Mouse (Mus musculus) forebrain, embryonic 15.5 days (tissue): ENCODE measurements around the gene Iqgap2. TPM values are rescaled to one million over a fixed set of nuclear protein-coding genes. Genes with fewer than 3 reads are reported as not detected.

Experiments
- ATAC-seq: fragments of 200-750 bp; cut with Nextera tagmentation; replicated peaks from 2 replicates; pipeline ENCODE4 v1.8.0; 2017; ENCODE audit warnings: mild to moderate bottlenecking, moderate TSS enrichment, moderate library complexity
- H3K27ac ChIP-seq: fragments of 300-500 bp; sonication (generic); replicated peaks from 2 replicates; pipeline ENCODE4 v1.5.1; 2015; ENCODE audit warnings: mild to moderate bottlenecking, inconsistent platforms
- H3K27me3 ChIP-seq: fragments of 300-500 bp; sonication (generic); 2 replicates; pipeline ENCODE4 v1.6.1; 2015; ENCODE audit warnings: inconsistent platforms
- H3K36me3 ChIP-seq: fragments of 300-500 bp; sonication (generic); 2 replicates; pipeline ENCODE4 v1.6.1; 2015; ENCODE audit warnings: mild to moderate bottlenecking, inconsistent platforms
- H3K4me1 ChIP-seq: fragments of 300-500 bp; sonication (generic); 2 replicates; pipeline ENCODE4 v1.6.1; 2015; ENCODE audit warnings: inconsistent platforms
- H3K4me2 ChIP-seq: fragments of 300-500 bp; sonication (generic); replicated peaks from 2 replicates; pipeline ENCODE4 v1.6.1; 2015; ENCODE audit warnings: mild to moderate bottlenecking, inconsistent platforms
- H3K4me3 ChIP-seq: fragments of 300-500 bp; sonication (generic); 2 replicates; pipeline ENCODE4 v1.5.1; 2015; ENCODE audit warnings: mild to moderate bottlenecking, inconsistent platforms
- H3K9ac ChIP-seq: fragments of 300-500 bp; sonication (generic); replicated peaks from 2 replicates; pipeline ENCODE4 v1.6.1; 2015; ENCODE audit warnings: mild to moderate bottlenecking, inconsistent platforms
- H3K9me3 ChIP-seq: fragments of 300-500 bp; sonication (generic); 2 replicates; pipeline ENCODE4 v1.6.1; 2016; ENCODE audit warnings: inconsistent platforms
- WGBS: fragments of 180-500 bp; shearing (Covaris S2); methylation state at CpG from one replicate; pipeline ENCODE4 v1.1.7; 2015; ENCODE audit warnings: mixed read lengths; 5-methylcytosine and 5-hydroxymethylcytosine counted together
- polyA plus RNA-seq: library from polyadenylated mRNA; unstranded; fragments of >200 nt; fragmentation: Nextera tagmentation; extraction: Ambion mirVana; gene quantifications from 2 replicates; pipeline ENCODE4 v1.2.1, GENCODE M21; 2015

Gene Iqgap2
- polyA plus RNA-seq, 1 experiment from 2014 or later = 5.2 TPM

DNA sequence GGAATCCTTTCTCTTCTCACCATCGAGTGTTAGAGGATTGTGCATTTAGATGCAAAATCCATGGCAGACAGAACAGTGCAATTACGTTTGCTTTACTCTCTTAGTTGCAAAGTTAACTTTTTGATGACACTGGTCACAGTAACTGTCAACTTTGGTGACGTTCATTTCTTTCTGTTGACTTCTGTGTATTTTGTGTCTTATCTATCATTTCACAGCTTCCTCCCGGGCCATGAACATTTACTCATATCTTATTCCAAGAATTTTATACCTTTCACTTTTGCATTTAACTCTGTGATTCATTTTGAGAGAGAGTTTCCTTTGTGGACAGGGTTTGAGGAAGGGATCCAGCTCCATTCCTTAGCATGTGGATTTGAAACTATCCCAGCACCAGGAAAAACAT, 238.0 kb downstream of the Iqgap2 start:
- Histone ChIP-seq H3K9me3 (no peaks in the 10 kb centered on the region), H3K27ac (no peak overlapping the region), H3K27me3 (no peaks in the 10 kb centered on the region), H3K4me2 (no peak overlapping the region), H3K4me1 (peaks cover 6% of the 10 kb centered on the region; the same call in 1 of the 2 replicates), H3K36me3 (no peaks in the 10 kb centered on the region), H3K9ac (no peak overlapping the region), H3K4me3 (no peak overlapping the region)
- no peak for ATAC-seq
- 91% methylated on average over 4 of the region's 4 CpGs for WGBS

- ATAC-seq = no peak
- Histone ChIP-seq H3K9ac (no peak overlapping the region), H3K4me1 (peaks cover 6% of the 10 kb centered on the region; the same call in 1 of the 2 replicates), H3K4me3 (no peak overlapping the region), H3K27ac (no peak overlapping the region), H3K4me2 (no peak overlapping the region), H3K27me3 (no peaks in the 10 kb centered on the region), H3K9me3 (no peaks in the 10 kb centered on the region), H3K36me3 (no peaks in the 10 kb centered on the region)
- WGBS = 88% methylated on average over 7 of the region's 7 CpGs
Observed at GRCm38 (mm10) chr13:95651870-95652668, 239.7 kb downstream of the Iqgap2 start.

DNA sequence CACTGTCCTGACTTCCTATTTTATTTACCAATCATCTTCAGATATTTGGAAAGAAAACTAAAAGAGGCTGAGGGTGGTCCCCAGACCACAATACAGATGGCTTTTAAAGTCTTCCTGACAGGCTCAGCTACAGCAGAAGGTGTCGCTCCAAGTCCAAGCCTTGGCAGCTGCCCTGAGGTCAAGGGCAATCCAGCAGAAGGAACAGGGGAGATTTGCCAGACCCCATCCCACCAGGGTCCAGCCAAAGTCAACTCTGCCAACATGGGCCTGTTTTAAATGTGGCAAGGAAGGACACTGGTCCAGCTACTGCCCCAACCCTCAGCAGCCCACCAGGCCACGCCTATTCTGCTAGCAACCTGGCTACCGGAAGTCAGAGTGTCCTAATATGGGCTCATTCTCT, 241.8 kb downstream of the Iqgap2 start:
- Histone ChIP-seq H3K4me2 (no peak overlapping the region), H3K36me3 (no peaks in the 10 kb centered on the region), H3K9me3 (no peaks in the 10 kb centered on the region), H3K27ac (no peak overlapping the region), H3K4me3 (no peak overlapping the region), H3K9ac (no peak overlapping the region), H3K4me1 (no peaks in the 10 kb centered on the region), H3K27me3 (no peaks in the 10 kb centered on the region)
- ATAC-seq = no peak
- WGBS = 89% methylated on average over 3 of the region's 3 CpGs

GRCm38 (mm10) chr13:95647248-95647647, 244.5 kb downstream of the Iqgap2 start:
- 87% methylated on average over 4 of the region's 4 CpGs for WGBS
- no peaks in the 10 kb centered on the region for H3K27me3 ChIP-seq
- H3K9me3 ChIP-seq = no peaks in the 10 kb centered on the region
- H3K4me2 ChIP-seq = no peak overlapping the region
- no peak overlapping the region for H3K4me3 ChIP-seq
- H3K4me1 ChIP-seq = no peaks in the 10 kb centered on the region
- no peak for ATAC-seq
- no peaks in the 10 kb centered on the region for H3K36me3 ChIP-seq
- no peak overlapping the region for H3K9ac ChIP-seq
- no peak overlapping the region for H3K27ac ChIP-seq

- no peak overlapping the region for H3K9ac ChIP-seq
- no peaks in the 10 kb centered on the region for H3K27me3 ChIP-seq
- no peaks in the 10 kb centered on the region for H3K9me3 ChIP-seq
- no peaks in the 10 kb centered on the region for H3K4me1 ChIP-seq
- 90% methylated on average over 9 of the region's 9 CpGs for WGBS
- no peak overlapping the region for H3K27ac ChIP-seq
- no peak overlapping the region for H3K4me3 ChIP-seq
- no peak overlapping the region for H3K4me2 ChIP-seq
- no peaks in the 10 kb centered on the region for H3K36me3 ChIP-seq
- no peak for ATAC-seq
Observed at GRCm38 (mm10) chr13:95646687-95647111, 245.0 kb downstream of the Iqgap2 start.

DNA sequence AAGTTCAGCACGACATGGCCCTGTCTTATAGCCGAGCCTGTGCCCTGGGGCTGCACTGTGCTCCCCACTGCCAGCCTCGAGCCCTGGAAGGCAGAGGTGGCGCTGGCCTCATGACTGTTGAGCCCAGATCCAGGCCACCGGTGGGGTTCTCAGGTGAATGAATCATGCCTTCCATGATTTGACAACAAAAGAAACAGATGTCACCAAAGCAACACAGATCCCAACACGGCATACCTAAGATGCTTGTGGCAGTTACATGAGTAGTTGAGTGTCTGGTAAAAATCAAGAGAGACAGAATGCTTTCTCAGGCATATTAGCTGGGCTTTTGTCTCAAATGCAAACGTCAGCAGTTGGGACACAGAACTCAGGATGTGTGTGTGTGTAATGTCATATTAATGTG, 248.0 kb downstream of the Iqgap2 start:
- no peak overlapping the region for H3K4me3 ChIP-seq
- H3K9me3 ChIP-seq = no peaks in the 10 kb centered on the region
- no peak overlapping the region for H3K4me2 ChIP-seq
- H3K9ac ChIP-seq = no peak overlapping the region
- no peaks in the 10 kb centered on the region for H3K27me3 ChIP-seq
- H3K4me1 ChIP-seq = peaks cover 12% of the 10 kb centered on the region
- 73% methylated on average over 7 of the region's 7 CpGs for WGBS
- H3K27ac ChIP-seq = no peak overlapping the region
- ATAC-seq = no peak
- no peaks in the 10 kb centered on the region for H3K36me3 ChIP-seq

GRCm38 (mm10) chr13:95641061-95641986, 250.4 kb downstream of the Iqgap2 start:
- Histone ChIP-seq H3K4me2 (no peak overlapping the region), H3K27ac (no peak overlapping the region), H3K9ac (no peak overlapping the region), H3K27me3 (no peaks in the 10 kb centered on the region), H3K4me3 (no peak overlapping the region), H3K4me1 (peaks cover 13% of the 10 kb centered on the region), H3K36me3 (no peaks in the 10 kb centered on the region), H3K9me3 (no peaks in the 10 kb centered on the region)
- WGBS = 90% methylated on average over 17 of the region's 17 CpGs
- no peak for ATAC-seq

DNA sequence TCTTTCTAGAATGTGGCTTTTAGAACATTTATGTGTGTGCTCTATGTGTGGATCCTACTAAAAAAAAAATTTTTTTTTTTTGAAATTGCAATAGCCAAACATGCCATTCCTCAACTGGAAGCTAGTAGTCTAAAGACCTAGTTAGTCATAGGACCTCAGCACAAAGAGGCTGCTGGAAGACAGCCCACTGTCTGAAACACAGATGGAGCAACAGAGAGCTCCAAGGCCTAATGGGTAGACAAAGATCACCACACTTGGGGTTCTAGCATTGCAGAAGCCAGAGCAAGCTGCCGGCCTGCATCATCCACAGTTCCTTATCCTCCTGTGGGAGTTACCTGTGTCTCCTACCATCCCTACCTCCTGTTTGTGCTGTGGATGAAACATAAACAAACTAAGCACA, 251.3 kb downstream of the Iqgap2 start:
- no peaks in the 10 kb centered on the region for H3K36me3 ChIP-seq
- no peak overlapping the region for H3K9ac ChIP-seq
- no peak overlapping the region for H3K4me3 ChIP-seq
- 97% methylated on average over 1 of the region's 1 CpGs for WGBS
- H3K4me2 ChIP-seq = no peak overlapping the region
- no peaks in the 10 kb centered on the region for H3K27me3 ChIP-seq
- no peaks in the 10 kb centered on the region for H3K9me3 ChIP-seq
- no peak overlapping the region for H3K27ac ChIP-seq
- peaks cover 13% of the 10 kb centered on the region for H3K4me1 ChIP-seq
- ATAC-seq = no peak

GRCm38 (mm10) chr13:95639336-95640116, 252.2 kb downstream of the Iqgap2 start:
- Histone ChIP-seq H3K9me3 (no peaks in the 10 kb centered on the region), H3K4me1 (peaks cover 13% of the 10 kb centered on the region), H3K36me3 (no peaks in the 10 kb centered on the region), H3K4me3 (no peak overlapping the region), H3K27ac (0 out of 2 replicates have a peak overlapping the region, but pooled peaks have one; percentile 29), H3K9ac (no peak overlapping the region), H3K4me2 (no peak overlapping the region), H3K27me3 (no peaks in the 10 kb centered on the region)
- 46% methylated on average over 15 of the region's 15 CpGs for WGBS
- peak; percentile 66; the same call in 1 of the 2 replicates for ATAC-seq

DNA sequence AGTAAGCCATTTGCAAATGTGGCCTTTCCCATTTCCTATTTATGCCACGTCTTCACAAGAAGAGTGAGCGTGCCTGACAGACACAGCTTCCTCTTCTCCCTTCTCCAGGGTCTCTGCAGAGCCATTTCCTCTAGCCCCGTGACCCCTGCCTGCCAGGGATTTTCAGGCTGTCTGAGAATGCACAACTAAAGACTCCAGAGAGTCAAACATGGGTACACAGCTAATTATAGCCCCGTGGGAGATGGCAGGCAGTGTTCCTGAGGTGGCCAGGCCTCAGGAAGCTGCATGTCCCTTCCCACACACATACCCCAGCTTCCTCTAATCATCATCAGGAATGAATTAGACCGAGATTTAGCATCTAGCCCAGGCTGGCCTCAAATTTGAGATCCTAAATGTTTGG, 252.8 kb downstream of the Iqgap2 start:
- Histone ChIP-seq H3K9me3 (no peaks in the 10 kb centered on the region), H3K4me2 (no peak overlapping the region), H3K4me3 (no peak overlapping the region), H3K36me3 (no peaks in the 10 kb centered on the region), H3K9ac (no peak overlapping the region), H3K27me3 (no peaks in the 10 kb centered on the region), H3K4me1 (peaks cover 13% of the 10 kb centered on the region), H3K27ac (peak overlapping the region; percentile 29; the same call in 1 of the 2 replicates)
- 37% methylated on average over 5 of the region's 5 CpGs for WGBS
- no peak for ATAC-seq

DNA sequence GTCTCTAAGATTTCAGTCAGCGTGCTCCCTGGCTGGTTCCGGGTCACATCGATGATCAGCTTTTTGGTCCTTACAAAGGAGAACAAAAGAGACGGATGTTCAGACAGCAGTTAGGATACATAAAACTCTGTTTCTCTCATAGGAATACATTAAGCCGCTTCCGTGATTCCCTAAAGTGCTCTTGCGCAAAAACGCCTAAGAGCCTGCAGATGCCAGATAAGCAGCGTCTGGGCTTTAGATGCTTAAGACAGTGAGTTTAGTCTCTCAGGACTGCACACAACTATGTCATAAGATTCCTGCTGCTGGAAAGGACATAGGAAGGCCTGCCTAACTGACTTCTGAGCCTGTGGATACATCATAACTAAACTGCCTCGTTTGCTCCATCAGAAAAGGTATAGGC, 254.0 kb downstream of the Iqgap2 start:
- ATAC-seq = no peak
- 89% methylated on average over 10 of the region's 10 CpGs for WGBS
- no peak overlapping the region for H3K4me3 ChIP-seq
- H3K27ac ChIP-seq = no peak overlapping the region
- peaks cover 13% of the 10 kb centered on the region for H3K4me1 ChIP-seq
- no peaks in the 10 kb centered on the region for H3K9me3 ChIP-seq
- H3K27me3 ChIP-seq = no peaks in the 10 kb centered on the region
- no peaks in the 10 kb centered on the region for H3K36me3 ChIP-seq
- H3K9ac ChIP-seq = no peak overlapping the region
- H3K4me2 ChIP-seq = no peak overlapping the region
